ENCODE assay signal across 20 mouse cellular contexts in genomic region chr16:28873404-28873895, GRCm38 (mm10). TPM values are rescaled to one million over a fixed set of nuclear protein-coding genes. Genes with fewer than 3 reads are reported as not detected.
DNase-seq lines count a peak whose midpoint lies in the region; ATAC-seq and TF ChIP-seq lines count a peak whose summit lies in the region.
"Had no signal": no experiment of that assay in that cellular context is flagged by ENCODE, and none has a peak within 500 bp of the region (broad histone marks: within the 10 kb centered on the region; RNA-seq: fewer than 3 reads in every experiment).

No protein-coding gene starts in this region.

- no peaks in the 10 kb centered on the region for H3K9me3 ChIP-seq in forebrain, embryonic 14.5 days (replicated peaks; ENCODE audit: control insufficient read depth, low read length)
- no peaks in the 10 kb centered on the region for H3K9me3 ChIP-seq in forebrain, embryonic 12.5 days
- no peaks in the 10 kb centered on the region for H3K9me3 ChIP-seq in hindbrain, embryonic 16.5 days (ENCODE audit: control insufficient read depth, low read length)
- no peaks in the 10 kb centered on the region for H3K9me3 ChIP-seq in hindbrain, embryonic 12.5 days (replicated peaks)
- no peaks in the 10 kb centered on the region for H3K9me3 ChIP-seq in neural tube, embryonic 12.5 days
- H3K9me3 ChIP-seq: embryonic facial prominence, embryonic 12.5 days had no signal

- peaks cover 16% of the 10 kb centered on the region for H3K4me1 ChIP-seq in forebrain, embryonic 14.5 days (ENCODE audit: control insufficient read depth, insufficient read depth, low read length)
- peaks cover 43% of the 10 kb centered on the region for H3K4me1 ChIP-seq in forebrain, embryonic 12.5 days
- H3K4me1 ChIP-seq in hindbrain, embryonic 16.5 days (ENCODE audit: control insufficient read depth, insufficient read depth, low read depth, low read length), result peaks cover 29% of the 10 kb centered on the region
- H3K4me1 ChIP-seq in hindbrain, embryonic 12.5 days, result peaks cover 52% of the 10 kb centered on the region
- peaks cover 54% of the 10 kb centered on the region for H3K4me1 ChIP-seq in neural tube, embryonic 12.5 days

- no peaks in the 10 kb centered on the region for H3K27me3 ChIP-seq in forebrain, embryonic 14.5 days (replicated peaks; ENCODE audit: control insufficient read depth, insufficient read depth, low read length)
- no peaks in the 10 kb centered on the region for H3K27me3 ChIP-seq in forebrain, embryonic 12.5 days
- H3K27me3 ChIP-seq in hindbrain, embryonic 16.5 days (replicated peaks; ENCODE audit: control insufficient read depth, insufficient read depth, low read length), result no peaks in the 10 kb centered on the region
- H3K27me3 ChIP-seq in hindbrain, embryonic 12.5 days, result no peaks in the 10 kb centered on the region
- H3K27me3 ChIP-seq in neural tube, embryonic 12.5 days (replicated peaks), result no peaks in the 10 kb centered on the region; the same call in 1 of the 2 replicates
- H3K27me3 ChIP-seq: embryonic facial prominence, embryonic 12.5 days had no signal

- no peak overlapping the region for H3K27ac ChIP-seq in forebrain, embryonic 14.5 days (ENCODE audit: low read depth, low read length)
- H3K27ac ChIP-seq in forebrain, embryonic 12.5 days, result no peak overlapping the region
- no peak overlapping the region for H3K27ac ChIP-seq in hindbrain, embryonic 16.5 days (ENCODE audit: low read depth, low read length)
- no peak overlapping the region for H3K27ac ChIP-seq in hindbrain, embryonic 12.5 days
- H3K27ac ChIP-seq in neural tube, embryonic 12.5 days, result no peak overlapping the region
- no peak overlapping the region for H3K27ac ChIP-seq in layer of hippocampus, adult 2 months
- H3K27ac ChIP-seq: embryonic facial prominence, embryonic 12.5 days had no signal

- 0 out of 2 replicates have a peak, but pooled peaks have one; percentile 42 for ATAC-seq in forebrain, embryonic 14.5 days
- no peak for ATAC-seq in forebrain, embryonic 12.5 days (ENCODE audit: low FRiP score)
- ATAC-seq in hindbrain, embryonic 16.5 days, result peak; percentile 59
- ATAC-seq in hindbrain, embryonic 12.5 days (ENCODE audit: low FRiP score), result no peak
- ATAC-seq in neural tube, embryonic 12.5 days (ENCODE audit: low FRiP score, low read depth), result peak; percentile 8; the same call in 1 of the 2 replicates
- ATAC-seq: inflammation-experienced regulatory T-cells, adult 6 months; intestine, postnatal 0 days had no signal

- no peak overlapping the region for H3K4me3 ChIP-seq in forebrain, embryonic 14.5 days (ENCODE audit: low read depth, low read length)
- no peak overlapping the region for H3K4me3 ChIP-seq in forebrain, embryonic 12.5 days (replicated peaks)
- H3K4me3 ChIP-seq in hindbrain, embryonic 16.5 days (ENCODE audit: low read length), result no peak overlapping the region
- no peak overlapping the region for H3K4me3 ChIP-seq in hindbrain, embryonic 12.5 days
- H3K4me3 ChIP-seq in neural tube, embryonic 12.5 days, result no peak overlapping the region
- no peak overlapping the region for H3K4me3 ChIP-seq in layer of hippocampus, adult 2 months
- H3K4me3 ChIP-seq: embryonic facial prominence, embryonic 12.5 days had no signal

- H3K36me3 ChIP-seq in forebrain, embryonic 14.5 days (ENCODE audit: control insufficient read depth, insufficient read depth, low read length), result no peaks in the 10 kb centered on the region
- H3K36me3 ChIP-seq in forebrain, embryonic 12.5 days (replicated peaks), result no peaks in the 10 kb centered on the region
- H3K36me3 ChIP-seq in hindbrain, embryonic 16.5 days (ENCODE audit: control insufficient read depth, insufficient read depth, low read length), result no peaks in the 10 kb centered on the region
- no peaks in the 10 kb centered on the region for H3K36me3 ChIP-seq in hindbrain, embryonic 12.5 days
- no peaks in the 10 kb centered on the region for H3K36me3 ChIP-seq in neural tube, embryonic 12.5 days
- H3K36me3 ChIP-seq: embryonic facial prominence, embryonic 12.5 days had no signal

- 21% methylated on average over 8 of the region's 8 CpGs for WGBS in forebrain, embryonic 14.5 days
- 49% methylated on average over 8 of the region's 8 CpGs for WGBS in forebrain, embryonic 12.5 days
- WGBS in hindbrain, embryonic 16.5 days, result 47% methylated on average over 8 of the region's 8 CpGs
- WGBS in hindbrain, embryonic 12.5 days, result 62% methylated on average over 8 of the region's 8 CpGs
- 33% methylated on average over 8 of the region's 8 CpGs for WGBS in neural tube, embryonic 12.5 days

- no peak for TF ChIP-seq POLR2A in brain, embryonic 14.5 days (IDR thresholded peaks at IDR 0.05; ENCODE audit: borderline replicate concordance, extremely low read depth, insufficient read depth, insufficient read length, poor library complexity, severe bottlenecking)

- H3K9ac ChIP-seq in forebrain, embryonic 14.5 days (ENCODE audit: low read length), result no peak overlapping the region
- no peak overlapping the region for H3K9ac ChIP-seq in forebrain, embryonic 12.5 days
- no peak overlapping the region for H3K9ac ChIP-seq in hindbrain, embryonic 16.5 days (ENCODE audit: low read depth, low read length)
- H3K9ac ChIP-seq in hindbrain, embryonic 12.5 days, result no peak overlapping the region
- H3K9ac ChIP-seq in neural tube, embryonic 12.5 days, result no peak overlapping the region
- H3K9ac ChIP-seq: embryonic facial prominence, embryonic 12.5 days had no signal

- DNase-seq in forebrain, embryonic 14.5 days (ENCODE audit: low spot score), result peak; percentile 66
- peak; percentile 80 for DNase-seq in brain, embryonic 14.5 days (ENCODE audit: low read depth)
- no peak for DNase-seq in layer of hippocampus, adult 2 months (ENCODE audit: low spot score in 2 of 2)
- no peak for DNase-seq in kidney, postnatal 25 days
- DNase-seq: adrenal gland, postnatal 10 days; cerebellum, adult 11-12 months; cerebellum, adult 9-10 months; cerebellum, postnatal 25 days; gastrocnemius, postnatal 36 days; heart, adult 11 months; heart, postnatal 10 days; heart, postnatal 4 days had no signal

- H3K4me2 ChIP-seq in forebrain, embryonic 14.5 days (ENCODE audit: low read length), result no peak overlapping the region
- H3K4me2 ChIP-seq in forebrain, embryonic 12.5 days, result no peak overlapping the region
- H3K4me2 ChIP-seq in hindbrain, embryonic 16.5 days (ENCODE audit: low read length), result no peak overlapping the region
- no peak overlapping the region for H3K4me2 ChIP-seq in hindbrain, embryonic 12.5 days (replicated peaks)
- H3K4me2 ChIP-seq in neural tube, embryonic 12.5 days (replicated peaks), result no peak overlapping the region
- H3K4me2 ChIP-seq: embryonic facial prominence, embryonic 12.5 days had no signal

- no peak for TF ChIP-seq CTCF in brain, embryonic 14.5 days (IDR thresholded peaks at IDR 0.05; ENCODE audit: borderline replicate concordance, extremely low read depth, insufficient read depth, insufficient read length)
- no peak for TF ChIP-seq CTCF in layer of hippocampus, adult 2 months (conservative IDR thresholded peaks at IDR 0.05)

RNA-seq across cellular contexts. Expression of gene Mb21d2, which starts 56.0 kb away (rescaled TPM):
- 10.9 and 12.7 TPM in 2 replicates for polyA plus RNA-seq in forebrain, embryonic 14.5 days (2014; fragmentation: Nextera tagmentation; extraction: Ambion mirVana)
- polyA plus RNA-seq in forebrain, embryonic 12.5 days (2016; fragmentation: Nextera tagmentation; extraction: Ambion mirVana), result 5.8 and 6.6 TPM in 2 replicates
- polyA plus RNA-seq in hindbrain, embryonic 16.5 days (2015; fragmentation: Nextera tagmentation; extraction: Ambion mirVana), result 15.8 and 16.3 TPM in 2 replicates
- 11.7 and 12.9 TPM in 2 replicates for polyA plus RNA-seq in hindbrain, embryonic 12.5 days (2016; fragmentation: Nextera tagmentation; extraction: Ambion mirVana)
- 28.4 and 44.0 TPM in 2 replicates for polyA plus RNA-seq in brain, embryonic 14.5 days (2012; rRNA removed)
- 13.5 and 13.6 TPM in 2 replicates for polyA plus RNA-seq in neural tube, embryonic 12.5 days (2016; fragmentation: Nextera tagmentation; extraction: Ambion mirVana)
- total RNA-seq in layer of hippocampus, adult 2 months (2021), result 10 to 100 TPM; 22.6 to 23.0 TPM
- total RNA-seq: MEL had no signal
- polyA plus RNA-seq: inflammation-experienced regulatory T-cells, adult 6 months had no signal

Comparison
In these comparisons a context has a peak if more than half of its experiments do, and no peak if none do; other contexts are left out.
1. ATAC-seq: peak in forebrain, embryonic 14.5 days (single experiment), hindbrain, embryonic 16.5 days (single experiment) and neural tube, embryonic 12.5 days (single experiment); none in forebrain, embryonic 12.5 days (single experiment) and hindbrain, embryonic 12.5 days (single experiment).
2. DNase-seq: peak in forebrain, embryonic 14.5 days (single experiment) and brain, embryonic 14.5 days (single experiment); none in layer of hippocampus, adult 2 months (0 of 2) and kidney, postnatal 25 days (0 of 2).